Mouse (Mus musculus) spleen, adult 2 months (tissue): Measurements from ENCODE around the gene Ly6g6c.

Experiments used
- CTCF ChIP-seq: fragments of 200-500 bp; IDR thresholded peaks from 2 replicates; pipeline ENCODE4 v1.5.1; 2011; ENCODE audit warnings: mild to moderate bottlenecking, inconsistent platforms; ENCODE audit not compliant: insufficient read depth, insufficient read length, insufficient replicate concordance; ENCODE audit errors: extremely low read depth
- POLR2A ChIP-seq: fragments of 200-500 bp; IDR thresholded peaks from 2 replicates; pipeline ENCODE4 v1.6.1; 2011; ENCODE audit warnings: low read depth, low read length, inconsistent platforms

DNA sequence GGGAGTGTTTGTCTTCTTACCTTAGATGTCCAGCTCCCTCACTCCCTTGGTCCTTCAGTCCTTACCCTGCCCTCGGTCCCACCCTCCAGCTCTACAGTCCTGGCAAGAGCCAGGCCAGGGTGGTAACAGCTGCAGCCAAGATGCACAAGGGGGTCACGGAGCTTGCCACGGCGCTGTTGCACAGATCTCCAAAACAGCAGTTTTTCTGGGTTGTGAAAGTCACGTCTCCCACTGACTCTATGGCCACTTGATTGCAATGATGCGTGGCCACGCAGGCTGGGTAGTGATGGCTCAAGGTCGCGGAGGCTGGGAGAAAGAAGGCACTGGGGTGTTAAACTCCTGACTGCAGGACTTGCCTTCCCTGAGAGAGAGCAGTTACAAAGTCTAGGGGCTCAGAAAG is 6.3 kb downstream of the Ly6g6c start:
- TF ChIP-seq CTCF (no peak), POLR2A (no peak)
